Mouse (Mus musculus) monocyte, adult 5-6 weeks (primary cell): ENCODE measurements around the gene Opcml. TPM values are rescaled to one million over a fixed set of nuclear protein-coding genes. Genes with fewer than 3 reads are reported as not detected.

Experiments used
- ATAC-seq: fragments of 153-309, 156-312 bp; replicated peaks from 2 replicates; pipeline ENCODE4 v1.8.0; 2017; ENCODE audit warnings: mild to moderate bottlenecking; ENCODE audit not compliant: low TSS enrichment, insufficient number of reproducible peaks, severe bottlenecking, poor library complexity, low FRiP score
- total RNA-seq: library from RNA; stranded (forward); fragments of 200-1000, 200-491, 200-594 nt; gene quantifications from 3 replicates; pipeline ENCODE4 v1.2.3, GENCODE M21; 2017

Opcml gene
- total RNA-seq, 1 experiment from 2014 or later, result not detected

- no peak for ATAC-seq
Measured at GRCm38 (mm10) chr9:27986604-27987588, 196.3 kb downstream of the Opcml start.

- no peak for ATAC-seq
Measured at GRCm38 (mm10) chr9:27991611-27992010, 201.0 kb downstream of the Opcml start.

GRCm38 (mm10) chr9:27996536-27996935 lies 206.0 kb downstream of the Opcml start:
- no peak for ATAC-seq

- ATAC-seq, result no peak
Measured at GRCm38 (mm10) chr9:27998767-27999166, 208.2 kb downstream of the Opcml start.

- ATAC-seq, result no peak
Measured at GRCm38 (mm10) chr9:28003131-28003530, 212.6 kb downstream of the Opcml start.

GRCm38 (mm10) chr9:28011483-28011882 lies 220.9 kb downstream of the Opcml start:
- ATAC-seq, result no peak

GRCm38 (mm10) chr9:28012664-28013063 lies 222.1 kb downstream of the Opcml start:
- ATAC-seq, result no peak

GRCm38 (mm10) chr9:28013192-28013591 lies 222.6 kb downstream of the Opcml start:
- no peak for ATAC-seq

GRCm38 (mm10) chr9:28028156-28028555 lies 237.6 kb downstream of the Opcml start:
- no peak for ATAC-seq

GRCm38 (mm10) chr9:28028788-28029393 lies 238.3 kb downstream of the Opcml start:
- no peak for ATAC-seq

- no peak for ATAC-seq
Measured at GRCm38 (mm10) chr9:28049157-28049556, 258.6 kb downstream of the Opcml start.

- ATAC-seq, result no peak
Measured at GRCm38 (mm10) chr9:28057171-28057845, 266.7 kb downstream of the Opcml start.

- ATAC-seq, result no peak
Measured at GRCm38 (mm10) chr9:28065126-28065525, 274.6 kb downstream of the Opcml start.

GRCm38 (mm10) chr9:28080694-28081093 lies 290.1 kb downstream of the Opcml start:
- ATAC-seq, result no peak

- ATAC-seq, result no peak
Measured at GRCm38 (mm10) chr9:28083754-28084153, 293.2 kb downstream of the Opcml start.

GRCm38 (mm10) chr9:28084273-28084726 lies 293.7 kb downstream of the Opcml start:
- ATAC-seq, result no peak

GRCm38 (mm10) chr9:28091395-28091794 lies 300.8 kb downstream of the Opcml start:
- no peak for ATAC-seq

GRCm38 (mm10) chr9:28094722-28095121 lies 304.1 kb downstream of the Opcml start:
- ATAC-seq, result no peak

GRCm38 (mm10) chr9:28096204-28096603 lies 305.6 kb downstream of the Opcml start:
- ATAC-seq, result no peak
